Mouse (Mus musculus): ENCODE data around the gene Cad. TPM values are rescaled to one million over a fixed set of nuclear protein-coding genes. Genes with fewer than 3 reads are reported as not detected.

Cad gene
- polyA plus RNA-seq, 1 experiment = 14.6 TPM

- Histone ChIP-seq H3K27me3 (ENCODE audit: control insufficient read depth) (peaks cover 26% of the 10 kb centered on the region), H3K4me3 (replicated peaks) (no peak overlapping the region)
These were observed 27.8 kb downstream of the Cad start for GRCm38 (mm10) chr5:31082355-31082754.

GRCm38 (mm10) chr5:31082935-31083625, 28.5 kb downstream of the Cad start:
- no peak overlapping the region for H3K4me3 ChIP-seq (replicated peaks)
- H3K9me3 ChIP-seq (ENCODE audit: control insufficient read depth, low read length) = no peaks in the 10 kb centered on the region
- H3K36me3 ChIP-seq (ENCODE audit: control insufficient read depth) = peaks cover 9% of the 10 kb centered on the region
- peaks cover 9% of the 10 kb centered on the region for H3K4me1 ChIP-seq (ENCODE audit: control insufficient read depth)
- TF ChIP-seq GATA1 (IDR thresholded peaks at IDR 0.05; ENCODE audit: low read length) = no peak
- TF ChIP-seq TAL1 (IDR thresholded peaks at IDR 0.05; ENCODE audit: low read length) = no peak
- peaks cover 31% of the 10 kb centered on the region for H3K27me3 ChIP-seq (ENCODE audit: control insufficient read depth)

More at GRCm38 (mm10) chr5:31082355-31082754, 27.8 kb downstream of the Cad start:
- H3K9me3 ChIP-seq (ENCODE audit: control insufficient read depth, low read length) = no peaks in the 10 kb centered on the region
- TF ChIP-seq TAL1 (IDR thresholded peaks at IDR 0.05; ENCODE audit: low read length) (no peak), GATA1 (IDR thresholded peaks at IDR 0.05; ENCODE audit: low read length) (no peak)
- peaks cover 16% of the 10 kb centered on the region for H3K36me3 ChIP-seq (ENCODE audit: control insufficient read depth)
- peaks cover 9% of the 10 kb centered on the region for H3K4me1 ChIP-seq (ENCODE audit: control insufficient read depth)

- no peak overlapping the region for H3K4me3 ChIP-seq (replicated peaks)
- TF ChIP-seq TAL1 (IDR thresholded peaks at IDR 0.05; ENCODE audit: low read length) (no peak), GATA1 (IDR thresholded peaks at IDR 0.05; ENCODE audit: low read length) (no peak)
These were observed 29.4 kb downstream of the Cad start for GRCm38 (mm10) chr5:31083949-31084348.

GRCm38 (mm10) chr5:31086606-31087005, 32.0 kb downstream of the Cad start:
- Histone ChIP-seq H3K27me3 (ENCODE audit: control insufficient read depth) (peaks cover 65% of the 10 kb centered on the region), H3K36me3 (ENCODE audit: control insufficient read depth) (no peaks in the 10 kb centered on the region), H3K4me3 (replicated peaks) (no peak overlapping the region), H3K4me1 (ENCODE audit: control insufficient read depth) (peaks cover 9% of the 10 kb centered on the region), H3K9me3 (ENCODE audit: control insufficient read depth, low read length) (no peaks in the 10 kb centered on the region)
- no peak for TF ChIP-seq TAL1 (IDR thresholded peaks at IDR 0.05; ENCODE audit: low read length)
- no peak for TF ChIP-seq GATA1 (IDR thresholded peaks at IDR 0.05; ENCODE audit: low read length)

More at GRCm38 (mm10) chr5:31083949-31084348, 29.4 kb downstream of the Cad start:
- no peaks in the 10 kb centered on the region for H3K9me3 ChIP-seq (ENCODE audit: control insufficient read depth, low read length)
- H3K4me1 ChIP-seq (ENCODE audit: control insufficient read depth) = peaks cover 9% of the 10 kb centered on the region
- peaks cover 39% of the 10 kb centered on the region for H3K27me3 ChIP-seq (ENCODE audit: control insufficient read depth)
- H3K36me3 ChIP-seq (ENCODE audit: control insufficient read depth) = peaks cover under 1% of the 10 kb centered on the region

GRCm38 (mm10) chr5:31087131-31087530, 32.6 kb downstream of the Cad start:
- Histone ChIP-seq H3K27me3 (ENCODE audit: control insufficient read depth) (peaks cover 70% of the 10 kb centered on the region), H3K9me3 (ENCODE audit: control insufficient read depth, low read length) (no peaks in the 10 kb centered on the region), H3K4me3 (replicated peaks) (no peak overlapping the region), H3K36me3 (ENCODE audit: control insufficient read depth) (no peaks in the 10 kb centered on the region), H3K4me1 (ENCODE audit: control insufficient read depth) (peaks cover 9% of the 10 kb centered on the region)
- TF ChIP-seq GATA1 (IDR thresholded peaks at IDR 0.05; ENCODE audit: low read length) (no peak), TAL1 (IDR thresholded peaks at IDR 0.05; ENCODE audit: low read length) (no peak)

- no peak overlapping the region for H3K4me3 ChIP-seq (replicated peaks)
- peaks cover 97% of the 10 kb centered on the region for H3K27me3 ChIP-seq (ENCODE audit: control insufficient read depth)
- TF ChIP-seq GATA1 (IDR thresholded peaks at IDR 0.05; ENCODE audit: low read length) = no peak
- no peak for TF ChIP-seq TAL1 (IDR thresholded peaks at IDR 0.05; ENCODE audit: low read length)
These were observed 37.8 kb downstream of the Cad start for GRCm38 (mm10) chr5:31092231-31092975.

GRCm38 (mm10) chr5:31093151-31094041, 38.8 kb downstream of the Cad start:
- no peak for TF ChIP-seq GATA1 (IDR thresholded peaks at IDR 0.05; ENCODE audit: low read length)
- TF ChIP-seq TAL1 (IDR thresholded peaks at IDR 0.05; ENCODE audit: low read length) = no peak
- Histone ChIP-seq H3K4me3 (replicated peaks) (peak overlapping the region; percentile 24), H3K4me1 (ENCODE audit: control insufficient read depth) (peaks cover 5% of the 10 kb centered on the region), H3K9me3 (ENCODE audit: control insufficient read depth, low read length) (peaks cover 5% of the 10 kb centered on the region; the same call in 1 of the 2 replicates), H3K36me3 (ENCODE audit: control insufficient read depth) (no peaks in the 10 kb centered on the region), H3K27me3 (ENCODE audit: control insufficient read depth) (peaks cover 98% of the 10 kb centered on the region)

More at GRCm38 (mm10) chr5:31092231-31092975, 37.8 kb downstream of the Cad start:
- peaks cover 5% of the 10 kb centered on the region for H3K4me1 ChIP-seq (ENCODE audit: control insufficient read depth)
- H3K36me3 ChIP-seq (ENCODE audit: control insufficient read depth) = no peaks in the 10 kb centered on the region
- peaks cover 5% of the 10 kb centered on the region; the same call in 1 of the 2 replicates for H3K9me3 ChIP-seq (ENCODE audit: control insufficient read depth, low read length)

GRCm38 (mm10) chr5:31094100-31094798, 39.7 kb downstream of the Cad start:
- peaks cover 5% of the 10 kb centered on the region; the same call in 1 of the 2 replicates for H3K9me3 ChIP-seq (ENCODE audit: control insufficient read depth, low read length)
- TF ChIP-seq GATA1 (IDR thresholded peaks at IDR 0.05; ENCODE audit: low read length) = no peak
- TF ChIP-seq TAL1 (IDR thresholded peaks at IDR 0.05; ENCODE audit: low read length) = no peak
- peaks cover 96% of the 10 kb centered on the region for H3K27me3 ChIP-seq (ENCODE audit: control insufficient read depth)
- peaks cover 5% of the 10 kb centered on the region for H3K4me1 ChIP-seq (ENCODE audit: control insufficient read depth)
- no peaks in the 10 kb centered on the region for H3K36me3 ChIP-seq (ENCODE audit: control insufficient read depth)
- no peak overlapping the region for H3K4me3 ChIP-seq (replicated peaks)
